Mouse (Mus musculus) CH12F3 (cell line): ENCODE measurements around the gene Itga6.
"Not testable (repeated sequence)": the region's sequence is repeated elsewhere in the genome, so short reads cannot be mapped to it uniquely, and the experiment has no call there.

Source experiments
- in situ Hi-C: fragments of 300-500 bp; cut with MboI; formaldehyde crosslinking; loops from 2 replicates; pipeline ENCODE4 v1.14.3; 2020; ENCODE audit warnings: low sequenced_read_pairs

Gene Itga6

GRCm38 (mm10) chr2:71745610-71746374, at the start of gene Itga6:
Itga6 (plus strand) TSS chr2:71745616.
- in situ Hi-C loops: no loop called here

GRCm38 (mm10) chr2:71696776-71697175, 48.6 kb upstream of the Itga6 start:
- in situ Hi-C loops: no loop called here

DNA sequence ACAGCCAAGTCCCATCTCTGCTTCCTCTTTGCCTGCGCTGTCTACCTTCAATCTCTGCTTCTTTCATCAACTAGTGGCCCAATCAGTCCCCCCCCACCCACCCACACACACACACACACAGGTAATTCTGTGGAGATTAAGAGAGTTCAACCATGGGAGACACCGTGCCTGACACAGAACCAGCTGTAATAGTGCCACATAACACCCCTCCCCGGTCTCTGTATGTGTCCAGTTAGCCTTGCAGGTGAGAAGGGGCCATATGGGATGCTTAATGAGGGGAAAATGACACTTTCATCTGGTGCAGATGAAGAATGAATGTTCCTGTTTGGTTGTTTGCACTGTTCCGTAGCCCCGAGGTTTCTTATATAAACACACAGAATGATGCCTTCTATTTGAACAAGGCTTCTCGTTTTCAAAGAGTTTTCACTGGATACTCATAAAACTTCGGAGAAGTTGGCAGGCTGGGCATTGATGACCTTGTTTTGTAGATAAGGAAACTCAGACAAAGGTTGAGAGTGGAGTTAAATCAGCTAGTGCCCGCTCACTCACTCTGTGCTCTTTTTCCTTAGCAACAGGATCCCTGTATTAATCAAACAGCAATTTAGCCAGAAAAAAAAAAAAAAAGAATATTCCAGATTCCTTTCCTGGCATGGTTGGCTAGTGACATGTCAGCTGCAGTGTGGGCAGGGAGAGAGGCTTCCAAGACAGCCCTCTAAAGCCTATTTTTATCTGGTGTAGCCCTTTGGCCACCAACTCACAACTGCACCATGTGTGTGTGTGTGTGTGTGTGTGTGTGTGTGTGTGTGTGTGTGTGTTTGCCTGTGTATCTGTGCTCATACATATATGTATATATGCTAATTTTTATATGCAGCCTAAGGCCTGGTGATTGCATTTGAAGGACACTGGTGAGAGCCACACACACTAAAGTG, 47.7 kb upstream of the Itga6 start:
- in situ Hi-C loops: no loop called here

- in situ Hi-C loops: no loop called here
Observed at GRCm38 (mm10) chr2:71698366-71698765, 47.0 kb upstream of the Itga6 start.

- in situ Hi-C loops: no loop called here
Observed at GRCm38 (mm10) chr2:71698942-71699341, 46.5 kb upstream of the Itga6 start.

- in situ Hi-C loops: no loop called here
Observed at GRCm38 (mm10) chr2:71701341-71701740, 44.1 kb upstream of the Itga6 start.

DNA sequence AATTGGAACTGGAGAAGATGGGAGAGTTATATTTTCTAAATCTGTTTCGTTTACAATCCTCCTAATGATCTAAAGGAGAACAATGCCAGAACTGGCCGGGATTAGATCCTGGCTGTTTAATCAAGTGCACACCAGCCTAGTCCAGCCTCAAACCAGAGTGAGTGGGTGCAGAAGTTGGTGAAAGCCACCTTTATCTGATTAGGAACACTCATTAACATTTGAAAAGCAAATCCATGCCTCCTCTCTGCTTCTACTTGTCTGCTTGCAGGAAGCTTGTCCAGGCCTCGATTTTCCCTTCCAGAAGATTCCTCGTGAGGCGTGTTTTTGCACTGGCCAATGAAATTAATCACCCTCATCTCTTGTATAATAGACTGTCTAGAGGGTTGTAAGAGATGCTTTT, 41.1 kb upstream of the Itga6 start:
- in situ Hi-C loops: no loop called here

DNA sequence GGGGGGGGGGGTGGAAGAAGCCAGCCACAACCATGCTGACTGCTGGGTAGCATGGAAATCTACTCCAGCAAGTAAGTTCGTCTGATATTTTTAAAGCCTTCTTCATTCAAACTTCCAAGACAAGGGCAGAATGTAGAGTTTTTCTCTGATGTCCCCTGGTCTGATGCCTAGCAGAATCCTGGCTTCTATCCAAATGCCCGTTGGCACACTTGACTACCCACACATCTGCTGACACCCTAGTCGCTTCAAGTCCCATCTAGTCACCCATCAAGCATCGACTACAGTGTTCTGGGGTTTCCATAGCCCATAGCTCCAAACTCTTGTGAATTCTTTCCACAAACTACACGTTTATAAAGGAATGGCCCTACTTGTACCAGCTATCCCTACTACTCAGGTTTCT, 36.5 kb upstream of the Itga6 start:
- in situ Hi-C loops: no loop called here

- in situ Hi-C loops: no loop called here
Observed at GRCm38 (mm10) chr2:71711640-71712039, 33.8 kb upstream of the Itga6 start.

DNA sequence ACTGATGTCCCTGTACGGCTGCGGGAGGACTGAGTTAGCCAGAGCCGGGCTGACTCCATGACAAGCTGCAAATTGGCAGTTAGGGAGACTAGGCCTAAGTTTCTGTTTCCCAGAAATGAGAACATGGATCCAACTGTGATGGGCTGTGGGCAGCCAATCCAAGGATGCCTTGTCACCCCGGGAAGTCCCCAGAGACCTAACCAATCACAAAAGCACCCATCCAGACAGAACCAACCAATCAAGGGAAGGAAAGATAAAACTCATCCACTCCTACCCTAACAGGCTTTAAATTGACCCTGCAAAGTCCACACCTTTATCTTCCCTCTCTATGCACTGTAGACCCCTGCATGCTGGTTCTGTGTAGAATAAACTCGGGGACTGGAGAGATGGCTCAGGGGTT, 31.0 kb upstream of the Itga6 start:
- in situ Hi-C loops: no loop called here

- in situ Hi-C loops: no loop called here
Observed at GRCm38 (mm10) chr2:71719005-71719386, 26.4 kb upstream of the Itga6 start.

DNA sequence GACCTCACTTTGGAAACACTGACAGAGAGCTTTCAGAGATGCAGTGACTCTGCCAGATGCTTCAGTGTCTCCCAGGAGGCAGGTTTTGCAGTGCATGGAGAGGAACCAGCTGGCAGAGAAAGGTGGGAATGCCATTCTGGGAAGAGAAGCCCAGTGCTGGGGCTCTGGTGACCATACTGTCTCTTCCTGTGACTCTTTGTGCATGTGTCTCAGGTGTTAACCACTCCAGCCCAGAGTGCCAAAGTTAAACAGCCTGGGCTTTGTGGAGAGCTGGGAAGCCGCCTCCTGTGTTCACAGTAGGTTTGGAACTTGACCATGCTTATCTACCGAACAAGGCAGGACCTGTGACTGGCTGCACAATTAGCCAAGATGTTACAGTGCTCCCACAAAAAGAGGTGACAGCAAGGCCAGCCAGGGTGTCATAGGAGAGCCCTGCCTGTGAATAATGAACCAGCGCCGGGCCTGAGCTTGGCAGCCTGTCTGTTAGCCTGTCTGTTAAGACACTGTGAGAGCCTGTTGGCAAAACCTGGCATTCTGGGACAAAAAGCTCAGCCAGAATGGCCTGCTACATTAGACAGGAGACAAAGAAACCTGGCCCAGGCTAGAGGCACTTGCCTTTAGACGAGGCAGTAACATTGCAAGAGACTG, 25.9 kb upstream of the Itga6 start:
- in situ Hi-C loops: no loop called here

DNA sequence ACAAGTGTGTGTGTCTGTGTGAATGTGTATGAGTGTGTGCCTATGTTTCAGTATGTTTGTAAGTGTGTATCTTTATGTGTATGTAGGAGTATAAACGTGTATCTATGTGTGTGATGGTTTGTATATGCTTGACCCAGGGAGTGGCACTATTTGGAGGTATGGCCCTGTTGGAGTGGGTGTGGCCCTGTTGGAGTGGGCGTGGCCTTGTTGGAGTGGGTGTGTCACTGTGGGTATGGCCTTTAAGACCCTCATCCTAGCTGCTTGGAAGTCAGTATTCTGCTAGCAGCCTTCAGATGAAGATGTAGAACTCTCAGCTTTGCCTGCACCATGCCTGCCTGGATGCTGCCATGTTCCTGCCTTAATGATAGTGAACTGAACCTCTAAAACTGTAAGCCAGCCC, 24.9 kb upstream of the Itga6 start:
- in situ Hi-C loops: not testable (repeated sequence)

GRCm38 (mm10) chr2:71722913-71723312, 22.5 kb upstream of the Itga6 start:
- in situ Hi-C loops: no loop called here

- in situ Hi-C loops: no loop called here
Observed at GRCm38 (mm10) chr2:71723623-71724022, 21.8 kb upstream of the Itga6 start.

GRCm38 (mm10) chr2:71724028-71724427, 21.4 kb upstream of the Itga6 start:
- in situ Hi-C loops: no loop called here

DNA sequence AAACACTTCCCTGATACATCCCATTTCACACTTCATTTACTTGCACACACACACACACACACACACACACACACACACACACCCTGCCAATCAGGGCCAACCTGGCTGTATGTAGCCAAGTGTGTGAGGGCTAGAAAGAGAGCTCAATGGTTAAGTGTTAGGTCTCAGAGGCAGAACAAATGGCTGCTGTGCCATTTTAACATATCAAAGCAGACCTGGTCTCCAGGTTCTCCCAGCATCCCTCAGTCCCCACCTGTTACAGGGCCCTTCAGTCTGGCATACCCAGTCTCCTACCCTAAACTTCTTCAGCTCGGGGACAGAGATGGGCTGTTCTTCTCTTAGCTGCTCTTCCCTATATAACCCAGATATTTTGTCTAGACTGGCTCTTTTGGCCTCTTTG, 20.0 kb upstream of the Itga6 start:
- in situ Hi-C loops: no loop called here

GRCm38 (mm10) chr2:71726883-71727676, 18.3 kb upstream of the Itga6 start:
- in situ Hi-C loops: no loop called here

GRCm38 (mm10) chr2:71728341-71728740, 17.1 kb upstream of the Itga6 start:
- in situ Hi-C loops: no loop called here

DNA sequence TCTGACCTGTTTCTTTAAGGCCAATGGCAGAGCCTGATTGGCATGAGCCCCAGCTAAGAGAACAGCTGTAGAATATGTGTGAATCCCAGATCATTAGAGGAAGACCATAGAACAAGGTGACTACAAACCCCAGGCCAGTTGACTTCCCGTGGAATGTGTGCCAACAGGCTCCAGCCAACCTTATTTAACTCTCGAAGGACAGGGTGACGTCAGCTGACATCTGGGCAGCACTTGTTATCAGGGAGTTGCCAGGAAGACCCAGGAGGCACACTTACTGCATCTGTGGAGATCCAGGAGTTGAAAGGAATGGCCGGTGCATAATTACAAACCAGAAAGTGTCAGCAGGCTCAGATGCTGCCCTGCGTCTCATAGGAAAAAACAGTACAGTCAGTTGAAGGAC, 16.6 kb upstream of the Itga6 start:
- in situ Hi-C loops: no loop called here
